ENCODE assay signal across 14 mouse cellular contexts in genomic region chr8:69918506-69918905, GRCm38 (mm10). TPM values are rescaled to one million over a fixed set of nuclear protein-coding genes. Genes with fewer than 3 reads are reported as not detected.
DNase-seq lines count a peak whose midpoint lies in the region; ATAC-seq and TF ChIP-seq lines count a peak whose summit lies in the region.
"Had no signal": no experiment of that assay in that cellular context is flagged by ENCODE, and none has a peak within 500 bp of the region (broad histone marks: within the 10 kb centered on the region; RNA-seq: fewer than 3 reads in every experiment).

No protein-coding gene starts in this region.

- no peak overlapping the region for H3K9ac ChIP-seq in forebrain, embryonic 12.5 days
- no peak overlapping the region for H3K9ac ChIP-seq in midbrain, embryonic 11.5 days (ENCODE audit: low read length)
- no peak overlapping the region for H3K9ac ChIP-seq in midbrain, embryonic 14.5 days (replicated peaks; ENCODE audit: low read length)
- no peak overlapping the region for H3K9ac ChIP-seq in ES-Bruce4 (ENCODE audit: low read depth, poor library complexity, severe bottlenecking)
- H3K9ac ChIP-seq: kidney, embryonic 15.5 days had no signal

- H3K27ac ChIP-seq in forebrain, embryonic 12.5 days = no peak overlapping the region
- H3K27ac ChIP-seq in forebrain, embryonic 10.5 days = no peak overlapping the region
- no peak overlapping the region for H3K27ac ChIP-seq in midbrain, embryonic 11.5 days (ENCODE audit: low read depth, low read length)
- no peak overlapping the region for H3K27ac ChIP-seq in midbrain, embryonic 14.5 days (replicated peaks; ENCODE audit: low read depth, low read length)
- 0 out of 2 replicates have a peak overlapping the region, but pooled peaks have one; percentile 3 for H3K27ac ChIP-seq in ES-Bruce4 (ENCODE audit: insufficient read depth, low read length)
- H3K27ac ChIP-seq: limb, embryonic 10.5 days had no signal

- no peak overlapping the region for H3K4me2 ChIP-seq in forebrain, embryonic 12.5 days
- H3K4me2 ChIP-seq in midbrain, embryonic 11.5 days = no peak overlapping the region
- H3K4me2 ChIP-seq in midbrain, embryonic 14.5 days (ENCODE audit: low read length) = no peak overlapping the region
- H3K4me2 ChIP-seq: kidney, embryonic 15.5 days; liver, embryonic 11.5 days had no signal

- H3K9me3 ChIP-seq in forebrain, embryonic 12.5 days = no peaks in the 10 kb centered on the region
- no peaks in the 10 kb centered on the region for H3K9me3 ChIP-seq in forebrain, embryonic 10.5 days
- no peaks in the 10 kb centered on the region for H3K9me3 ChIP-seq in midbrain, embryonic 11.5 days (ENCODE audit: control insufficient read depth, low read length)
- no peaks in the 10 kb centered on the region for H3K9me3 ChIP-seq in midbrain, embryonic 14.5 days (ENCODE audit: control insufficient read depth, low read length)
- no peaks in the 10 kb centered on the region for H3K9me3 ChIP-seq in ES-Bruce4 (replicated peaks; ENCODE audit: control insufficient read depth, insufficient read depth, low read length, poor library complexity, severe bottlenecking)
- H3K9me3 ChIP-seq: kidney, embryonic 15.5 days; limb, embryonic 10.5 days had no signal

- 0 out of 2 replicates have a peak, but pooled peaks have one; percentile 2 for ATAC-seq in forebrain, embryonic 12.5 days (ENCODE audit: low FRiP score)
- ATAC-seq in midbrain, embryonic 11.5 days (ENCODE audit: low FRiP score) = peak; percentile 14
- ATAC-seq in midbrain, embryonic 14.5 days (ENCODE audit: low FRiP score, low TSS enrichment) = no peak
- ATAC-seq in megakaryocyte, adult 5-6 weeks (ENCODE audit: poor library complexity, severe bottlenecking) = 0 out of 2 replicates have a peak, but pooled peaks have one; percentile 3
- ATAC-seq in erythroid progenitor cell, adult 5-6 weeks (replicated peaks; ENCODE audit: low FRiP score, poor library complexity, severe bottlenecking) = no peak

- H3K4me3 ChIP-seq in forebrain, embryonic 12.5 days (replicated peaks) = no peak overlapping the region
- no peak overlapping the region for H3K4me3 ChIP-seq in forebrain, embryonic 10.5 days
- no peak overlapping the region for H3K4me3 ChIP-seq in midbrain, embryonic 11.5 days (ENCODE audit: low read depth, low read length)
- H3K4me3 ChIP-seq in midbrain, embryonic 14.5 days (replicated peaks; ENCODE audit: low read depth, low read length) = no peak overlapping the region
- H3K4me3 ChIP-seq in ES-Bruce4 (ENCODE audit: low read depth, low read length) = no peak overlapping the region
- H3K4me3 ChIP-seq: heart, adult 2 months; kidney, embryonic 15.5 days; limb, embryonic 10.5 days had no signal

- no peak for TF ChIP-seq POLR2A in ES-Bruce4 (IDR thresholded peaks at IDR 0.05; ENCODE audit: insufficient read depth, low read length)

- no peak for TF ChIP-seq EP300 in ES-Bruce4 (IDR thresholded peaks at IDR 0.05; ENCODE audit: insufficient read depth, low read depth, low read length)

- H3K36me3 ChIP-seq in forebrain, embryonic 12.5 days (replicated peaks) = peaks cover 42% of the 10 kb centered on the region
- H3K36me3 ChIP-seq in forebrain, embryonic 10.5 days (replicated peaks) = peaks cover 78% of the 10 kb centered on the region
- H3K36me3 ChIP-seq in midbrain, embryonic 11.5 days (ENCODE audit: control insufficient read depth, insufficient read depth, low read length) = peaks cover 12% of the 10 kb centered on the region; the same call in 1 of the 2 replicates
- peaks cover 40% of the 10 kb centered on the region for H3K36me3 ChIP-seq in midbrain, embryonic 14.5 days (ENCODE audit: control insufficient read depth, insufficient read depth, low read length)
- H3K36me3 ChIP-seq in ES-Bruce4 (ENCODE audit: control insufficient read depth, insufficient read depth, low read length, poor library complexity, severe bottlenecking) = peaks cover 41% of the 10 kb centered on the region

- peaks cover 18% of the 10 kb centered on the region for H3K4me1 ChIP-seq in forebrain, embryonic 12.5 days
- H3K4me1 ChIP-seq in forebrain, embryonic 10.5 days = peaks cover 26% of the 10 kb centered on the region
- peaks cover 16% of the 10 kb centered on the region for H3K4me1 ChIP-seq in midbrain, embryonic 11.5 days (ENCODE audit: control insufficient read depth, insufficient read depth, low read length)
- peaks cover 16% of the 10 kb centered on the region for H3K4me1 ChIP-seq in midbrain, embryonic 14.5 days (ENCODE audit: control insufficient read depth, insufficient read depth, low read length)
- no peaks in the 10 kb centered on the region for H3K4me1 ChIP-seq in ES-Bruce4 (ENCODE audit: control insufficient read depth, insufficient read depth, low read length)

- TF ChIP-seq CTCF in ES-Bruce4 (IDR thresholded peaks at IDR 0.05; ENCODE audit: low read depth, low read length) = no peak

- no peaks in the 10 kb centered on the region for H3K27me3 ChIP-seq in forebrain, embryonic 12.5 days
- no peaks in the 10 kb centered on the region for H3K27me3 ChIP-seq in forebrain, embryonic 10.5 days (ENCODE audit: poor library complexity, severe bottlenecking)
- H3K27me3 ChIP-seq in midbrain, embryonic 11.5 days (ENCODE audit: control insufficient read depth, insufficient read depth, low read length) = no peaks in the 10 kb centered on the region
- no peaks in the 10 kb centered on the region for H3K27me3 ChIP-seq in midbrain, embryonic 14.5 days (ENCODE audit: control insufficient read depth, insufficient read depth, low read length)
- no peaks in the 10 kb centered on the region for H3K27me3 ChIP-seq in ES-Bruce4 (ENCODE audit: control insufficient read depth, insufficient read depth, low read length, poor library complexity, severe bottlenecking)
- H3K27me3 ChIP-seq: kidney, embryonic 15.5 days had no signal

- DNase-seq in forebrain, embryonic 10.5 days (ENCODE audit: extremely low spot score, low spot score) = no peak
- DNase-seq in midbrain, embryonic 11.5 days (ENCODE audit: low spot score, missing footprints) = no peak
- DNase-seq in midbrain, embryonic 14.5 days = no peak
- no peak for DNase-seq in testis, postnatal 14 days (ENCODE audit: low spot score)

RNA-seq across cellular contexts. Expression of gene Yjefn3, which starts 16.0 kb away (rescaled TPM):
- polyA plus RNA-seq in forebrain, embryonic 12.5 days (2016; fragmentation: Nextera tagmentation; extraction: Ambion mirVana) = 7.0 and 9.8 TPM in 2 replicates
- 3.8 and 5.1 TPM in 2 replicates for polyA plus RNA-seq in forebrain, embryonic 10.5 days (2016; fragmentation: Nextera tagmentation; extraction: Ambion mirVana)
- 3.2 and 3.6 TPM in 2 replicates for polyA plus RNA-seq in midbrain, embryonic 11.5 days (2014; fragmentation: Nextera tagmentation; extraction: Ambion mirVana)
- polyA plus RNA-seq in midbrain, embryonic 14.5 days (2014; fragmentation: Nextera tagmentation; extraction: Ambion mirVana) = 8.4 and 11.9 TPM in 2 replicates
- polyA plus RNA-seq in ES-Bruce4 (2011; ENCODE audit: insufficient read depth, insufficient read length, low read depth, missing spikeins) = 3.4 and 4.2 TPM in 2 replicates
- total RNA-seq in megakaryocyte, adult 5-6 weeks (2015) = 3.1 TPM in 1 of 2 replicates, not detected in the other
- not detected in 2 replicates for total RNA-seq in megakaryocyte, adult 5-6 weeks (2017)
- not detected in 2 replicates for total RNA-seq in erythroid progenitor cell, adult 5-6 weeks (2015; ENCODE audit: low replicate concordance)
- total RNA-seq in erythroid progenitor cell, adult 5-6 weeks (2017; ENCODE audit: low replicate concordance) = not detected in 2 replicates
- total RNA-seq: megakaryocyte progenitor cell, adult 5-6 weeks had no signal

RNA-seq across cellular contexts. Expression of gene Ndufa13, which starts 16.1 kb away (rescaled TPM):
- 165 and 168 TPM in 2 replicates for polyA plus RNA-seq in forebrain, embryonic 12.5 days (2016; fragmentation: Nextera tagmentation; extraction: Ambion mirVana)
- polyA plus RNA-seq in forebrain, embryonic 10.5 days (2016; fragmentation: Nextera tagmentation; extraction: Ambion mirVana) = 165 and 170 TPM in 2 replicates
- 167 and 172 TPM in 2 replicates for polyA plus RNA-seq in midbrain, embryonic 11.5 days (2014; fragmentation: Nextera tagmentation; extraction: Ambion mirVana)
- 170 and 211 TPM in 2 replicates for polyA plus RNA-seq in midbrain, embryonic 14.5 days (2014; fragmentation: Nextera tagmentation; extraction: Ambion mirVana)
- 70.5 and 70.8 TPM in 2 replicates for polyA plus RNA-seq in ES-Bruce4 (2011; ENCODE audit: insufficient read depth, insufficient read length, low read depth, missing spikeins)
- 63.4 and 75.7 TPM in 2 replicates for total RNA-seq in megakaryocyte, adult 5-6 weeks (2015)
- 120 and 143 TPM in 2 replicates for total RNA-seq in megakaryocyte, adult 5-6 weeks (2017)
- total RNA-seq in erythroid progenitor cell, adult 5-6 weeks (2015; ENCODE audit: low replicate concordance) = 20.5 and 29.6 TPM in 2 replicates
- total RNA-seq in erythroid progenitor cell, adult 5-6 weeks (2017; ENCODE audit: low replicate concordance) = 29.0 and 40.8 TPM in 2 replicates

RNA-seq across cellular contexts. Expression of gene Tssk6, which starts 16.5 kb away (rescaled TPM):
- 4.2 and 4.3 TPM in 2 replicates for polyA plus RNA-seq in forebrain, embryonic 12.5 days (2016; fragmentation: Nextera tagmentation; extraction: Ambion mirVana)
- polyA plus RNA-seq in forebrain, embryonic 10.5 days (2016; fragmentation: Nextera tagmentation; extraction: Ambion mirVana) = 5.1 and 5.3 TPM in 2 replicates
- 3.4 and 4.0 TPM in 2 replicates for polyA plus RNA-seq in midbrain, embryonic 11.5 days (2014; fragmentation: Nextera tagmentation; extraction: Ambion mirVana)
- polyA plus RNA-seq in midbrain, embryonic 14.5 days (2014; fragmentation: Nextera tagmentation; extraction: Ambion mirVana) = 5.1 TPM in 2 replicates
- polyA plus RNA-seq in ES-Bruce4 (2011; ENCODE audit: insufficient read depth, insufficient read length, low read depth, missing spikeins) = not detected in 2 replicates
- 0.27 TPM in 1 of 2 replicates, not detected in the other for total RNA-seq in megakaryocyte, adult 5-6 weeks (2015)
- total RNA-seq in megakaryocyte, adult 5-6 weeks (2017) = 0.16 and 0.26 TPM in 2 replicates
- total RNA-seq in erythroid progenitor cell, adult 5-6 weeks (2015; ENCODE audit: low replicate concordance) = not detected in 2 replicates
- total RNA-seq in erythroid progenitor cell, adult 5-6 weeks (2017; ENCODE audit: low replicate concordance) = not detected in 2 replicates
- total RNA-seq: left cerebral cortex, adult 18-20 months had no signal

RNA-seq across cellular contexts. Expression of gene Cilp2, which starts 31.0 kb away (rescaled TPM):
- 0.77 and 1.1 TPM in 2 replicates for polyA plus RNA-seq in forebrain, embryonic 12.5 days (2016; fragmentation: Nextera tagmentation; extraction: Ambion mirVana)
- 0.36 and 0.53 TPM in 2 replicates for polyA plus RNA-seq in forebrain, embryonic 10.5 days (2016; fragmentation: Nextera tagmentation; extraction: Ambion mirVana)
- polyA plus RNA-seq in midbrain, embryonic 11.5 days (2014; fragmentation: Nextera tagmentation; extraction: Ambion mirVana) = 0.31 and 0.40 TPM in 2 replicates
- polyA plus RNA-seq in midbrain, embryonic 14.5 days (2014; fragmentation: Nextera tagmentation; extraction: Ambion mirVana) = 3.1 and 4.6 TPM in 2 replicates
- 0.96 and 1.2 TPM in 2 replicates for polyA plus RNA-seq in ES-Bruce4 (2011; ENCODE audit: insufficient read depth, insufficient read length, low read depth, missing spikeins)
- total RNA-seq in megakaryocyte, adult 5-6 weeks (2015) = not detected in 2 replicates
- total RNA-seq in megakaryocyte, adult 5-6 weeks (2017) = not detected in 2 replicates
- total RNA-seq in erythroid progenitor cell, adult 5-6 weeks (2015; ENCODE audit: low replicate concordance) = not detected in 2 replicates
- not detected in 2 replicates for total RNA-seq in erythroid progenitor cell, adult 5-6 weeks (2017; ENCODE audit: low replicate concordance)
- total RNA-seq: megakaryocyte progenitor cell, adult 5-6 weeks had no signal

Comparison
In these comparisons a context has a peak if more than half of its experiments do, and no peak if none do; other contexts are left out.
1. ATAC-seq: peak in forebrain, embryonic 12.5 days (single experiment), midbrain, embryonic 11.5 days (single experiment) and megakaryocyte, adult 5-6 weeks (single experiment); none in midbrain, embryonic 14.5 days (single experiment) and erythroid progenitor cell, adult 5-6 weeks (single experiment).